Mouse (Mus musculus): ENCODE measurements around the gene Spout1. TPM values are rescaled to one million over a fixed set of nuclear protein-coding genes. Genes with fewer than 3 reads are reported as not detected.

Gene Spout1
- polyA plus RNA-seq, 1 experiment = 28.7 TPM

DNA sequence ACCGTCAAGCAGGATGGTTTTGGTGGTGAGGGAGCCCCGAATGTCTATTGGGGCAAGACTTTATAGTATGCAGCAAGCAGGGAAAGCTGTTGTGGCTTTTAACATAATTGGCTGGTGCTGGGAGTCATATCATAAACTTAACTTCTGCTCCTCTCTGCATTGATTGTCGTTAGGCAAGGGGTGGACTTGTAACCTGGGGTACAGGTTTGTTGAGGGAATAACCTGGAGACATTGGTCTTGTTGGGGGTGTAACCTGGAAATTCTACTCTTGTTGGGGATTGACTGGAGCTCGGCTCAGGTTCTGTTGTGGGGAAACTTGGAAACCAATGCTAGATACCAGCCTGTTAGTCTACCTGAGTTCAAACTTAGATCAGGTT lies 33.9 kb upstream of the Spout1 start:
- H3K27me3 ChIP-seq (ENCODE audit: control insufficient read depth, insufficient read depth, insufficient read length) = peaks cover 4% of the 10 kb centered on the region
- TF ChIP-seq POLR2A (IDR thresholded peaks at IDR 0.05; ENCODE audit: insufficient read length, low read depth) (no peak), REST (IDR thresholded peaks at IDR 0.05; ENCODE audit: insufficient read depth, insufficient read length) (no peak), TCF3 (IDR thresholded peaks at IDR 0.05; ENCODE audit: insufficient read length, low read depth) (no peak), E2F4 (IDR thresholded peaks at IDR 0.05; ENCODE audit: insufficient read depth) (no peak), MAX (IDR thresholded peaks at IDR 0.05; ENCODE audit: low read depth) (no peak)
- no peaks in the 10 kb centered on the region for H3K36me3 ChIP-seq (ENCODE audit: control insufficient read depth, insufficient read depth)
- no peak overlapping the region for H3ac ChIP-seq (ENCODE audit: control insufficient read depth, insufficient read length)
- no peaks in the 10 kb centered on the region for H3K79me2 ChIP-seq (ENCODE audit: control insufficient read depth, insufficient read depth)
- H3K4me3 ChIP-seq = no peak overlapping the region
- no peak overlapping the region for H3K4me2 ChIP-seq (ENCODE audit: low read depth)

DNA sequence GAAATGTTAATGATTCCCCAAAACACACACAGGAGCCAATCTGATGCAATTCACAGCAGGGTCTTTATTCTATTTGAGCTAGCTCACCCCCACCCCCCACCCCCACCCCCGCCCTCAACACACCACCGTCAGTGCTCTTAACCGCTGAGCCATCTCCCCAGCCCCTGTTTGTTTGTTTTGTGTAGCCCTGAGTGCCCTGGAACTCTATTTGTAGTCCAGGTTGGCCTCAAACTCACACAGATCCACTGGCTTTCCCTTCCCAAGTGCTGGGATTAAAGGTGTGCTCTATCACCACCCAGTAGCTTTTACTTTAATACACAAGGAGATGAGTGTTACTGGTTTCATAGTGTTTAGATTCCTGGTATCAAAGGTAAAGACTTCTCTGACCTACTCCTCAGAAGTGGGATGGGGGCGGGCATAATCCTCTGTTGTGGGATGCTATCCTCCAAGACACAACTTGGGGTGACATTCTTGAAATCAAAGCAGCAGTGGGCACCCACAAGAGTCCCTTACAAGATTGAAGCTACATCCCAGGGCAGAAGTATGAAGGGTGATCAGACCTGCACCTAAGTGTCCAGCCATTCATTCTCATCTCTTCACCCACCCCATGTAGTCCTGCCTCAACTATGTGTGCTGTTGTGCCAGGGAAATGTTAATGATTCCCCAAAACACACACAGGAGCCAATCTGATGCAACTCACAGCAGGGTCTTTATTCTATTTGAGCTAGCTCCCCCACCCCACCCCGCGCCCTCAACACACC lies 33.3 kb upstream of the Spout1 start:
- Histone ChIP-seq H3K4me3 (no peak overlapping the region), H3ac (ENCODE audit: control insufficient read depth, insufficient read length) (no peak overlapping the region)
- no peak for TF ChIP-seq REST (IDR thresholded peaks at IDR 0.05; ENCODE audit: insufficient read depth, insufficient read length)
- no peak for TF ChIP-seq SRF (IDR thresholded peaks at IDR 0.05; ENCODE audit: control insufficient read depth, insufficient read length, low read depth)
- TF ChIP-seq MYOD1 (IDR thresholded peaks at IDR 0.05; ENCODE audit: control insufficient read depth in 1 of 3, insufficient read length in 2 of 3, low read depth in 2 of 3) = no peak
- TF ChIP-seq MYOG (IDR thresholded peaks at IDR 0.05; ENCODE audit: control insufficient read depth in 1 of 3, insufficient read depth in 1 of 3, insufficient read length in 2 of 3, low read depth in 2 of 3) = no peak
- TF ChIP-seq CEBPB (IDR thresholded peaks at IDR 0.05; ENCODE audit: insufficient read depth, poor library complexity, severe bottlenecking) = no peak
- no peak for TF ChIP-seq E2F4 (IDR thresholded peaks at IDR 0.05; ENCODE audit: insufficient read depth)
- TF ChIP-seq POLR2AphosphoS2 (IDR thresholded peaks at IDR 0.05; ENCODE audit: insufficient read length, low read depth) = no peak
- TF ChIP-seq POLR2A (IDR thresholded peaks at IDR 0.05; ENCODE audit: insufficient read length, low read depth) = no peak
- no peak for TF ChIP-seq TCF3 (IDR thresholded peaks at IDR 0.05; ENCODE audit: insufficient read length, low read depth)
- no peak for TF ChIP-seq MAX (IDR thresholded peaks at IDR 0.05; ENCODE audit: low read depth)
- TF ChIP-seq TCF12 (IDR thresholded peaks at IDR 0.05; ENCODE audit: insufficient read depth, poor library complexity, severe bottlenecking) = no peak
- TF ChIP-seq USF1 (IDR thresholded peaks at IDR 0.05; ENCODE audit: low read depth) = no peak

DNA sequence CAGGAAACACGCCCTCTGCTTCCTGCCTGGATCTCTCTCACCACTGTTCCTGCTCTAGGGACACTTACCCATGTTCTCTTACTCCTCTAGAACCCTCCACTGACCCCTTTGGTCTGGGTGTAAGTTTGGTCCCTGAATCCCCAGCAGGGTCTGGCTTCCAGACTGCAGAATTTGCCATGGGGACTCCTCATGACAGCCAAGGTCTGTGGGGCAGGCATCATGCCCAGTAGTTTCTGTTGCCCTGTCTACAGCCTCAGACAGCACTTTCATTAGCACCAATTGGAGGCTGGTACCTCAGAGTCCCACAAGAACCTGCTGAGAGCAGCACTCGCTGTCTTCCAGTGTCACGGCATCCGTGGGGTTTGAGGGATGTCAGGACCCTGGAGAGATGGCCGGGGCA lies 29.6 kb upstream of the Spout1 start:
- no peak overlapping the region for H3ac ChIP-seq (ENCODE audit: control insufficient read depth, insufficient read length)
- H3K4me2 ChIP-seq (ENCODE audit: low read depth) = no peak overlapping the region
- H3K27me3 ChIP-seq (ENCODE audit: control insufficient read depth, insufficient read depth, insufficient read length) = peaks cover 4% of the 10 kb centered on the region
- TF ChIP-seq MYOD1 (IDR thresholded peaks at IDR 0.05; ENCODE audit: control insufficient read depth in 1 of 3, insufficient read length in 2 of 3, low read depth in 2 of 3) = no peak
- no peak for TF ChIP-seq POLR2AphosphoS2 (IDR thresholded peaks at IDR 0.05; ENCODE audit: insufficient read length, low read depth)
- no peak for TF ChIP-seq E2F4 (IDR thresholded peaks at IDR 0.05; ENCODE audit: insufficient read depth)
- no peak for TF ChIP-seq REST (IDR thresholded peaks at IDR 0.05; ENCODE audit: insufficient read depth, insufficient read length)
- no peak for TF ChIP-seq POLR2A (IDR thresholded peaks at IDR 0.05; ENCODE audit: insufficient read length, low read depth)
- no peaks in the 10 kb centered on the region for H3K79me2 ChIP-seq (ENCODE audit: control insufficient read depth, insufficient read depth)
- no peak overlapping the region for H3K4me3 ChIP-seq
- H3K36me3 ChIP-seq (ENCODE audit: control insufficient read depth, insufficient read depth) = no peaks in the 10 kb centered on the region

More for the DNA sequence above, 33.3 kb upstream of the Spout1 start:
- no peaks in the 10 kb centered on the region for H3K36me3 ChIP-seq (ENCODE audit: control insufficient read depth, insufficient read depth)
- H3K4me2 ChIP-seq (ENCODE audit: low read depth) = no peak overlapping the region
- H3K27me3 ChIP-seq (ENCODE audit: control insufficient read depth, insufficient read depth, insufficient read length) = peaks cover 4% of the 10 kb centered on the region
- H3K79me2 ChIP-seq (ENCODE audit: control insufficient read depth, insufficient read depth) = no peaks in the 10 kb centered on the region

DNA sequence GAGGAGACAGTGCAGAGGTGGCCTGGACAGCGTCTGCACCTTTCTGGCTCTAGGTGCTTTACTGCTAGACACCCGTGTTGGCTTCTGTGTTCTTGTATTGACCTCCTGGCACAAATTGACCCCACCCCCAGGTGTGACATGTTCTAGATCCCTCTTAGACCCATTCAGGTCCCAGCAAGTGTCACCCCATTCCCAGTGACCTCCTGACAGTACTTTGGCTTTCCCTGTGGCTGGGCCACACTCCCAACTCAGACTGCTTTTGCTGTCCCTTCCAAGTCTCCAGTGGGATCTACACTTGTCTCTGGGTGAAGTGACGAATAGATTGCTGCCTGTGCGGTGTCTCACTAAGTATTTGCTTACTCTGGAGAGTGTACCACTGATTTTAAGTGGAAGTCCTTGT lies 29.1 kb upstream of the Spout1 start:
- Histone ChIP-seq H3ac (ENCODE audit: control insufficient read depth, insufficient read length) (no peak overlapping the region), H3K36me3 (ENCODE audit: control insufficient read depth, insufficient read depth) (no peaks in the 10 kb centered on the region), H3K4me3 (no peak overlapping the region), H3K27me3 (ENCODE audit: control insufficient read depth, insufficient read depth, insufficient read length) (peaks cover 4% of the 10 kb centered on the region), H3K79me2 (ENCODE audit: control insufficient read depth, insufficient read depth) (no peaks in the 10 kb centered on the region), H3K4me2 (ENCODE audit: low read depth) (no peak overlapping the region)
- no peak for TF ChIP-seq E2F4 (IDR thresholded peaks at IDR 0.05; ENCODE audit: insufficient read depth)
- TF ChIP-seq POLR2A (IDR thresholded peaks at IDR 0.05; ENCODE audit: insufficient read length, low read depth) = no peak

DNA sequence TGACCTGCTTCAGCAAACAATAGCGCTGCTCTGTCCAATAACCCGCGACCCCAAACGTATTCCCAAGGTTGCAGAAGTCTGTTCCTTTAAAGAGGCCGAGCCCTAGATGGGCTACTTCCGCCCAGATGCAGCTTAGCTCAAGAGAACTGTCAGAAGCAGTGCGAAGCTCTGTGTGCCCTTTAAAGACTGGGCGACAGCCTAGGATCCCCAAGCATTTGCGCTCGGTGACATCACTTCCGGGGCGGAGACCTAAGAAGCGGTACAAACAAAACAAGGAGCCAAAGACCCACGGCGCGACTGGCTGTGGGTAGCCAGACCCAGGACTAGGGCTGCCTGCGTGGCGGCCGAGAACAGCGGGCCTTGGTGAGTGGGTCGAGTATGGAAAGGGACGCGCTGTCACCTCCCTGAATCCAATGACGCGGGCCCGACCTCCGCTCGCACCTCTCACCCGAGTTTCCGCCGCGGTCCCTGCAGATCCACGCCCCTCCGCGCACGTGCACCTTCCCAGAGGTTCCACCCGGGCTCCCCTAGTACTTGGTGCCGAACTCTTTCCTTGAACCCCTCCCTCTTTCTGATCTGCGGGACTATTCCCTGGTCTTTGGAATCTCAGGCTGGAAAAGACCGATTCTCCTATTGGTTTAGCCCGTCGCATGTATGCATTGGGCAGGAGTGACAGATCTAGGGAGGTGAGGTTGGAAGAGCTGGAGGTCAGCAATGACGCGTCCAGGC lies 27.5 kb upstream of the Spout1 start, which contains the start of gene Kyat1:
Gene Kyat1 (minus strand): TSS at position 219 of the 729 bp plus-strand sequence.
- Histone ChIP-seq H3K4me2 (ENCODE audit: low read depth) (peak within 1 kb of the TSS; percentile 86), H3ac (ENCODE audit: control insufficient read depth, insufficient read length) (peak within 1 kb of the TSS; percentile 26), H3K27me3 (ENCODE audit: control insufficient read depth, insufficient read depth, insufficient read length) (no peaks in the 10 kb centered on the region), H3K4me3 (peak within 1 kb of the TSS; percentile 57), H3K79me2 (ENCODE audit: control insufficient read depth, insufficient read depth) (no peaks in the 10 kb centered on the region), H3K36me3 (ENCODE audit: control insufficient read depth, insufficient read depth) (no peaks in the 10 kb centered on the region)
- TF ChIP-seq SRF (IDR thresholded peaks at IDR 0.05; ENCODE audit: control insufficient read depth, insufficient read length, low read depth) (peak; percentile 92), CEBPB (IDR thresholded peaks at IDR 0.05; ENCODE audit: insufficient read depth, poor library complexity, severe bottlenecking) (peak; percentile 43; the same call in 1 of the 2 replicates), MYOG (IDR thresholded peaks at IDR 0.05; ENCODE audit: control insufficient read depth in 1 of 3, insufficient read depth in 1 of 3, insufficient read length in 2 of 3, low read depth in 2 of 3) (no peak), POLR2A (IDR thresholded peaks at IDR 0.05; ENCODE audit: insufficient read length, low read depth) (peak; percentile 74), TCF3 (IDR thresholded peaks at IDR 0.05; ENCODE audit: insufficient read length, low read depth) (no peak), POLR2AphosphoS2 (IDR thresholded peaks at IDR 0.05; ENCODE audit: insufficient read length, low read depth) (peak; percentile 49), E2F4 (IDR thresholded peaks at IDR 0.05; ENCODE audit: insufficient read depth) (peak; percentile 63)

Data from myocyte (in vitro differentiated cells).